Mouse (Mus musculus): Measurements from ENCODE around the gene Natd1.
"Not testable (repeated sequence)": the region's sequence is repeated elsewhere in the genome, so short reads cannot be mapped to it uniquely, and the experiment has no call there.

The Natd1 gene

DNA sequence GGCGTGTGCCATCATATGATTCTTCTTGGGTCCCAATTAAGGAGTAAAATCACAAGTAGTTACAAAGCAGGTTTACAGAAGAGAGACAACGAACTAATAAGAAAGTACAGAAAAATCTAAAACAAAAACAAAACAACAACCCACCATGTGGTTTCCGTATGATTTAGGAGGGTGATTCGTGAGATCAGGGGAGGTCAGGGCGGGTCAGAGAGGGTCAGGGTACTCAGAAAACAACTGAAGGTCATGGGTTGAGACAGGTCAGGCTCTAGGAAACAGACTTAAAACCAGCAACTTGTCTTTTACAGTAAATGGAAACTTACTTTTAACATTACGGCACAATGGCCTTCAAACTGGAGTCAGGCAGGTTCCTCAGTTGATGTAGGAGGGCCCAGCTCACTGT is 24.3 kb downstream of the Natd1 start:
- no peak for DNase-seq (ENCODE audit: low read depth, low spot score)

DNA sequence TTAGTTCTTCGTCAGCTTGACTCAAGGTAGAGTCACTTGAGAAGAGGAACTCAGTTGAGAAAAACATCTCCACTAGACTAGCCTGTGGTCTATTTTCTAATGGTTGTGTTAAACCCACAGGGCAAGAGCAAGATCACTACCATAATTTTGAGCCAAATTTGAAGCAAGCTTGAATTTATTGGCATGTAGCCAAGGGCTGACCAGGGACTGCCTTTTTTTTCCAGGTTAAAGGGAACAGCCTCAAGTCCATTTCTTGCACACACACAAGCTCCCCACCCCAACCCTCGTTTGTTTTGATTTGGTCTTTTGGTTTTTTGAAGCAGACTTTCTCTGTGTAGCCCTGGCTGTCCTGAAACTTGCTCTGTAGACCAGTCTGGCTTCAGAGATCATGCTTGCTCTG is 24.7 kb downstream of the Natd1 start:
- no peak for DNase-seq (ENCODE audit: low read depth, low spot score)

DNA sequence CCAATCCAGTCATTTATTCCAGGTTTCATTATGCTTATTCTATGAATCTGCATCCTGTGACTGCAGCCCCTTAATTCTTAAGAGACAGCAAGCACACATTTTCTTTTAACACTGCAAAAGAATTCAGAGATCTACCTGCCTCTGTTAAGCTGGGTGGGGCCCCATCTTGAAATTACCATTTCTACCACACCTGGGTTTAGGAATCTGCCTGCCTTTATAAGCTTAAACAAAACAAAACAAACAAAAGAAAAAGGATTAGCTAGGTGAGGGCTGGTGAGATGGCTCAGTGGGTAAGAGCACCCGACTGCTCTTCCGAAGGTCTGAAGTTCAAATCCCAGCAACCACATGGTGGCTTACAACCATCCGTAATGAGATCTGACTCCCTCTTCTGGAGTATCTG is 27.6 kb downstream of the Natd1 start:
- not testable (repeated sequence) for DNase-seq (ENCODE audit: low read depth, low spot score)

DNA sequence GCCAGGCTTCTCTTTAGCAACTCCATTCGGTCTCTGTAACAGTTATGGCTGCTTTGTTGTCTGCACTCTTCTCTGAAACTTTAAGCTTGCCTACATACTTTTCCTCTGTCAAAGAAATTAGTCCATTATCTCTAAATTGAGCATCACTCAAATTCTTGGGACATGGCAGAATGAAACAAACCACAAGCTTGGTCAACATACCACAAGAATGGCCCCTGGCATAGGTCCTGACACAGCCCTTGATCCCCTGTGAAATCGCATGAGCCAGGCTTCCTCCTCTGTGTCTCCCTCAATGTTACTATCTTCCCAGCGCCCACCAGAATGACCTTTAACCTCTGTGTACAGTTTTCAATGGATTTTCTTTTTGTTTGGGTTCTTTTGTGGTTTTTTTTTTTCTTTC is 32.2 kb downstream of the Natd1 start:
- no peak for DNase-seq (ENCODE audit: low read depth, low spot score)

DNA sequence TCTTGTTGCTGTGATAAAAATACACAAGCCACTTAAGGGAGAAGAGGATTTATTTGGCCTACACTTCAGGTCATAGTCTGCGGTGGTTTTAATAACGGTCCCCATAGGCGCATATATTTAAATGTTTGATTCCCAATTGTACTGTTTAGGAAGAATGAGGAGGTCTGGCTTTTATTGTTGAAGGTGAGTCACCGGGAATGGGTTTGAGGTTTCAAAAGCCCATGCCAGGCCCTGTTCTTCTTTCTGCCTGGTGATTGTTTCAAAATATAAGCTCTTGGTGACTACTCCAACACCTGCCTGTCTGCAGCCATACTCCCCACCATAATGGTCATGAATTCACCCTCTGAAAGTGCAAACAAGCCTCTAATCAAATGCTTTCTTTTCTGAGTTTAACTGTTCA is 34.0 kb downstream of the Natd1 start:
- no peak for DNase-seq (ENCODE audit: low read depth, low spot score)

DNA sequence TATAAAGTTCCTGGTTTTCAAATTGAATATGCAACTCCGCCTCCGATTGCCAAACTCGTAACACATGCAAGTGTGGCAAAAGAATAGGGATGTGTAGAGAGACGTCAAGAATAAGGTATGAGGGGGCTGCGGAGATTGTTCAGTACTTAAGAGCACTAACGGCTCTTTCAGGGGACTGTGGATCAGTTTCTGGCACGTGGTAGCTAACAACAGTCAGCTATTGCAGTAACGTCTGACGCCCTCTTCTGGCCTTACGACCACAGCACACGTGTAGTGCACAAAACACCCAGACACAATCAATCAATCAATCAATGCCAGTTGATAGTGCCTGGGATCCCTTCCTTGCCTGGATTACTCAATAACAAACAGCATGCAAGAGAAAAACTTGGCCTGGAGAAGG is 35.1 kb downstream of the Natd1 start:
- DNase-seq (ENCODE audit: low read depth, low spot score), result peak; percentile 39

DNA sequence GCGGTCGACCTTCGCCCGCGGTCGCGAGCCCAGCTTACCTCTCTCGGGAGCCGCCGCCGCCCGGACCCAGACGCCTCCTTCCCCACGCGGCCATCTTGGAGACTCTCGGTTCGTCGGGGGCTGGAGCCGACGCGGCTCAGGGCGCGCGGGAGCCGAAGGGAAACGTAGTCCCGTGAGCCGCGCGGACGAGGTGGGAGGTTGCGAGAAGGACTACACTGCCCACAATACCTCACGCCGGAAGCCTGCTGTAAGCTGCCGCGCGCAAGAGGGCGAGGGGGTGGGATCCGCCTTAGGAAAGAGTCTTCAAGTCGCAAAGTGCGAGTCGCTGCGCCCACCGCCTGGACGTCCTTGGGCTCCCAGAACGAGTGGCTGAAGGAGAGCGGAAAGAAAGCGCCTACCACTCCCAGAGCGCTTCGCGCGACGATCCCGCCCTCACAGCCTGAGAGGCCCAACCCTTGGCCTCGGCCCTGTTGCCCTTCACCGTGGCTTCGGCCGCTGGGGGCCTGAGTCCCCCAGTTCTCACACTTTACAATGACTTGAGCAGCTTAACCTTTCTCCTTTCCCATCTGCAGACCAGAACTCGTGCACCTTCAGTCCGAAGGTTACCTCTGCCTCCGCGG is 35.8 kb downstream of the Natd1 start, which contains the start of gene Tmem11:
Tmem11 (minus strand) TSS at position 598 of the 620 bp plus-strand sequence.
- DNase-seq (ENCODE audit: low read depth, low spot score), result peak; percentile 96

DNA sequence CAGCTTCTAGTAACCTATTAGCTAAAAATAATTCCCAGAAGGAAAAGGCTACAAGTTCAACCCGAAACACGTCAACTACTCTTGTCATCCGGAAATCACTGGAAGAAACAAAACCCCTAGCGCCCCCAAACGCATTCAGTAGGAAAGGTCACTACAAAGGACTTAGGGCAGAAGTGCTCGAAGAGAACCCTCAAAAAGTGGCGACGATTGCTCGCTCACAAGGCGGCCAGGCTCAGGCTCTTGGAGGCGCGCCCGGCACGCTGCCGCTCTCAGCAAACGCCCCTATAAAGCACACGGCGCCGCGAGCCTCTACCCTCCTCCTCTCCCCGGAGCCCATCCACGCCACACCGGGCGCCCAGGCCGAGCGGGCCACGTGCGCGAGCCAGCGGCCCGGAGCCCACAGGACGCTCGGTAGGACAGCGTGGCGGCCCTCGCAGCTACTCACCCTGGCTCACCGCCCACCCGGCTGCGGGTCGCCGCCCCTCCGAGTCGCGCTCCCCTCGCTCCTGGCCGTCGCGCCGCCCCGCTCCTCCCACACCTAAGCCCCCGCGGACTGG is 36.4 kb downstream of the Natd1 start:
- DNase-seq (ENCODE audit: low read depth, low spot score), result peak; percentile 14

DNA sequence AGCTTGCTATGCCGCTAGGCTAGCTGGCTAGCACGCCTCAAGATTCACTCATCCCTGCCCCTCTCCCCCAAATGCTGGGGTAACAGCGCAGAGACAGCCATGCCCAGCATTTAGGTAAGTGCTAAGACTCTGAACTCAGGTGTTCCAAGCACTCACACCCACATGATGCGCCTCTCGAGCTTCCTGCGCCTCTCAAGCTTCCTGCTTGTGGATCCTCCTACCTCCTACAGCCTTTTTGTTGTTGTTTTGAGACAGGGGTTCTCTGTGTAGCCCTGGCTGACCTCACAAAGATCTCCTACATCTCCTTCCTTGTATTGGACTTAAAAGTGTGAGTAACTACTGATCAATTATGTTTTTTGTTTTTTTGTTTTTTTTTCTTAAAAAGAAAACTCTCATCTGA is 41.4 kb downstream of the Natd1 start:
- DNase-seq (ENCODE audit: low read depth, low spot score), result no peak

DNA sequence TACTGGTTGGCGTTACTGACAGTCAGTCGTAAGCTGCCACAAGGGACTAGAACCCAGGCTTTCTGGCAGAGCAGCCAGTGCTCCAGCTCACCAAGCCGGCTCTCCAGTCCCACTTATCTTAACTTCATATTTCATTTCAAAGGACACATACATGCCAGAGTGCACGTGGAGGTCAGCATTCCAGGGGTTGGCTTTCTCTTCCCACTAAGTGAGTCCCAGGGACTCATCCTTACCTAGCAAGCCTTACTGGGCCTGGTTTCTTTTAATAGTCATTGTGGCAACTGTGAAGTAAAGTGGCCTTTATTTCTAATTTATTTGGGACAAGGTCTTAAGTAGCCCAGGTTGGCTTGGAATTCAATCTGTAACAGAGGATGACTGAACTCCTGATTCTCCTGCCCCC is 43.1 kb downstream of the Natd1 start:
- DNase-seq (ENCODE audit: low read depth, low spot score), result no peak

DNA sequence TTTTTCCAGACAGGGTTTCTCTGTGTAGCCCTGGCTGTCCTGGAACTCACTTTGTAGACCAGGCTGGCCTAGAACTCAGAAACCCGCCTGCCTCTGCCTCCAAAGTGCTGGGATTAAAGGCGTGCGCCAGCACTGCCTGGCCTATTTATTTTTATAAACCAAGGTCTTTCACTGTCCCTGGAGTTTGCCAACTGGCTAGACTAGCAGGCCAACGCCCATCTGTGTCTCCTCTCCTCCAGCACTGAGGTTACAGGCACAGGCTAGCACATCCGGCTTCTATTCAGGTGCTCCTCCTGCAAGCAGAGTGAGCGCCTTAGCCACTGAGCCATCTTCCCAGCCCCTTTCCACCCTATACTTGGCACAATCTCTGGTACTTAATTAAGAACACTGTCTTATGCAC is 45.1 kb downstream of the Natd1 start:
- not testable (repeated sequence) for DNase-seq (ENCODE audit: low read depth, low spot score)

DNA sequence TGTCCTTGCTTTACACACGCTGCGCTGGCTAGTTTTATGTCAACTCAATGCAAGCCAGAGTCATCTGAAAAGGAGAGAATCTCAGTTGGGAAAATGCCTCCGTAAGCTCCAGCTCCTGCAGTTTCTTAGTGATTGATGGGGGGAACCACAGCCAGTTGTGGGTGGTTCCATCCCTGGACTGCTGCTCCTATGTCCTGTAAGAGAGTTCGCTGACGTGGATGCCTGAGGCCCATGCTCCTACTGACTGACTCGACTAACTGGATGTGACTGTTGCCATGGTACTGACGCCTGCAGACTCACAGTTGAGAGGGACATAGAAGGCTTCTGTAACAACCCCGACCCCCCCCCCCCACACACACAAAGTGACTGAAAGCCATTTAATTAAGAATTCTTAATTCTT is 46.6 kb downstream of the Natd1 start:
- DNase-seq (ENCODE audit: low read depth, low spot score), result no peak

DNA sequence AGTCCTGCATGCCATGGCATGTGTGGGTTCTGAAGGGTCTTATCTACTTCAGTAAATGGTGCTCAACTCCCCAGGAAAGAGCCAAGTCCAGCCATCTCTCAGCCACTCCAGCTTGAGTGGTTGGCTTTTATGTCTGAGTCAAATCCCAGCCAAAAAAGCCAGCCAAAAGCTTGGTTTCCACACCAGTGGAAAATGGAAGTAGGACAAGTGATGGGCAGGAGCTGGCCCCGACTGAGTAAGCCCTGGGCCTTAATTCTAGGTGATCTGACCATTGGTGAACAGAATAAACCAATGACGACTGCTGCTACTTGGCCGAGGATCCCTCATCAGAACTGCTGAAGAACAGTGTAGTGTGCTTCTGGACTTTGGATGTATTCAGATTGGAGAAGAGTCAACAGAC is 47.1 kb downstream of the Natd1 start:
- DNase-seq (ENCODE audit: low read depth, low spot score), result no peak

DNA sequence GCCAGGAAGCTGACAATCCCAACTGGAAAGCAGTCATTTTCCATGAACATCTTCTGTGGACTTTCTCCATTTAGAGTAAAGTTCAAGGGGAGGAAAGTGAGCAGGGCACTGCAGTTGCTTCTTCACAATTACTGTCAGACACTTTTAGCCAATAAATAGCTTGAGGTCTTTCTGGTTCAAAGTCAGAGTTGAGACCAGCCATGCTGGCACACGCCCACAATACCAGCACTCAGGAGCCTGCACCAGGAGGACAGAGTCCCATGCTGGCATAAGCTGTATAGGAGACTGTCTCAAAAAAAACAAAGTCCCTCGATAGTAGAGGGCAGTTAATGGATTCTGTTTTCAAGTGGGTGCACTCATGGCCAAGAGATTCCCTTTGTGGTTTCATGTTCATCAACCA is 48.5 kb downstream of the Natd1 start:
- no peak for DNase-seq (ENCODE audit: low read depth, low spot score)

DNA sequence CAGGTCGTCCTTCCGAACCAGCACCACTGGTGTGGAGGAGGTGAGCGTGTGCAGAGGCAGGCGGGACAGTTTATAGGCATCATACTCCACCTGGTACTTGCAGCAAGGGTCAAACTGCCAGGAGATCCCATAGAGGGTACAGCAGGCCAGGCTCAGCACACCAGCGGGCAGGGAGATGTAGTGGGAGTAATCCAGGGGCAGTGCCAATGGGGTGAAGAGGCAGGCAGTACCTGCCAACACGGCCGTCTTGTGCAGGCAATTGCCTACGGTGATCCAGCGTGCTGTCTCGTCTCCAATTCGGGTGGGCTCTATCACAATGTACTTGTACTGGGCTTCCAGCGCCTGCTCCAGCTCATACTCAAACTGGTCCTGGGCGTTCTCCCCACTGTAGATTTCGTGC is 49.6 kb downstream of the Natd1 start:
- DNase-seq (ENCODE audit: low read depth, low spot score), result no peak

DNA sequence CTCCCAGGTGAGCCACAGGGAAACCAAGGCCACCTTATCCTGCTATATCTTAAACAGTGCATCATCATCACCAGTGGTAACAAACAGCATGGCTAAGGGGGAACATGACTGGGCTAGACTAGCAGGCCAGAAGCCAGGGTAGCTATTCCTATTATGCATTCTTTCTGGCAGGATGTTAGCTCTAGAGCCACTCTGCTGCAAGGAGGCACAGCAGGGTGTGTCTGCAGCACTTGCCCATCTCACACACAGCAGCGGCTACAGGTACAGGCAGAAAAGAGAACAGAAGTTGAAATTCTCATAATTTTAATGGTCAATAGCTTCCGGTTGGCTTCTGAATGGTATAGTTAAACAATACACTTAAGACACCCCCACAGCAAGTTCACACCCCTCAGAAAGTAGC is 50.4 kb downstream of the Natd1 start:
- no peak for DNase-seq (ENCODE audit: low read depth, low spot score)

DNA sequence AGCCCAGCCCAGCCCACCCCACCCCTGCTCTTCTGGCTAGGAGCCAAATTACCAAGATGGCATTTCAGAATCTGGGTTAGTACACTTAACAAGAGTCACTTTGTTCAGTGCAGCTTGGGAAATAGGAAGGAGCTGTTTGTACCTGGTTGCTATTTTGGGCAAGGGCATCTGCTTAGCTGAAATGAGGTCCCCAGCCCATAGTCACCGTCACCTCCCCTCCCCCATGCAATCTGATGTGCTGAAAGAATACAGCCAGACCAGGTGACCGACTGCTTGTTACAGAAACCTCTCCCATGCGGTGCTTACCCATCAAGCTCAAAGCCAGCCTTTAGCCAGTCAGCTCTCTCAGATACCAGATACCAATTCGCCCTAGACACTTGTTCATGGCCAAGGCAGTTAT is 51.4 kb downstream of the Natd1 start:
- DNase-seq (ENCODE audit: low read depth, low spot score), result no peak

DNA sequence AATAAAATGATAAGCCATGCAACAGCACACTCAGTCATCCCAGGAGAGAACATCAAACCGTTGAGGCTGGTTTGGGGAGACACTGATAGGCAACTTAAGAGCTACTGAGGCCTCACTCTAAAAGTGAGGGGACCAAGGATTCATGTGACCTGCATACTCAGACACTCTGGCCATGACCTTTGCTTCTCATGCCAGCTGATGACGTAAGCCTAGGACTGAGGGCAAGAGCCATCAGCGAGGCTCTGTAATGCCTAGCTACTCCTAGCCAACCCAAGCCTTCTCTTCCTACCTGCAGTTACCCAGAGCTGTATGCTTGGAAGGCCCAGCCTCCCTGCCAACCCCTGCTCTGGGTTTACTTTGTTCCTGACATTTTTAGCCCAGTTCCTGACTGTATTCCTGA is 52.6 kb downstream of the Natd1 start:
- no peak for DNase-seq (ENCODE audit: low read depth, low spot score)

DNA sequence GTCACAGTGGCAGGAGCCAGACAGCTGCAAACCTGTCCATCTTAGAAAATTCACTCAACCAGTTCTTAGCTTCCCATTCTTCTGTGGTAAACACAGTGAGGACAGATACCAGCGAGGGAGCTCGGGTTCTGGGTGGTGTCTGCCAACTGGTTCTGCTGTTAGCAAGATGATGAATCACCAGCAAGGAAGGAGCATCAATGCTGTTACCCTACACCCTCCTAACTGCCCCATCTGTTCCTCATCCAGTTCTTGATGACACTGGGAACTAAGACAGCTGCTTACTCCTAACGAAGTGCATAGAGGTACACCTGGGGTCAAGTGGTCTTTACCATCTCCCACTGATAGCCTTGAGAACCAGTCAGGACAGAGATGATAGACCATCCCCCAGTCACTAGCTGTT is 58.0 kb downstream of the Natd1 start:
- DNase-seq (ENCODE audit: low read depth, low spot score), result no peak

Measured in embryo, embryonic 11.5 days (tissue).